9 mouse cellular contexts compared by ENCODE assay signal in genomic region chr1:160043271-160043975, GRCm38 (mm10). TPM values are rescaled to one million over a fixed set of nuclear protein-coding genes. Genes with fewer than 3 reads are reported as not detected.
DNase-seq lines count a peak whose midpoint lies in the region; ATAC-seq and TF ChIP-seq lines count a peak whose summit lies in the region.
"Had no signal": no experiment of that assay in that cellular context is flagged by ENCODE, and none has a peak within 500 bp of the region (broad histone marks: within the 10 kb centered on the region; RNA-seq: fewer than 3 reads in every experiment).

No protein-coding gene starts in this region.

- 90% methylated on average over 13 of the region's 13 CpGs for WGBS in forebrain, embryonic 10.5 days
- 92% methylated on average over 13 of the region's 13 CpGs for WGBS in forebrain, embryonic 14.5 days
- WGBS in liver, adult 2 months = 63% methylated on average over 13 of the region's 13 CpGs
- WGBS in hindbrain, postnatal 0 days = 91% methylated on average over 13 of the region's 13 CpGs

- no peak overlapping the region for H3K4me2 ChIP-seq in forebrain, embryonic 14.5 days (ENCODE audit: low read length)
- peak overlapping the region; percentile 64; the same call in 1 of the 2 replicates for H3K4me2 ChIP-seq in hindbrain, postnatal 0 days (ENCODE audit: low read depth, low read length)

- no peak overlapping the region for H3K27ac ChIP-seq in forebrain, embryonic 10.5 days
- no peak overlapping the region for H3K27ac ChIP-seq in forebrain, embryonic 14.5 days (ENCODE audit: low read depth, low read length)
- peak overlapping the region; percentile 98 for H3K27ac ChIP-seq in liver, adult 2 months (replicated peaks; ENCODE audit: insufficient read depth, low read depth, low read length)
- H3K27ac ChIP-seq in hindbrain, postnatal 0 days = no peak overlapping the region

- peaks cover 6% of the 10 kb centered on the region; the same call in 1 of the 2 replicates for H3K27me3 ChIP-seq in forebrain, embryonic 10.5 days (ENCODE audit: poor library complexity, severe bottlenecking)
- H3K27me3 ChIP-seq in forebrain, embryonic 14.5 days (replicated peaks; ENCODE audit: control insufficient read depth, insufficient read depth, low read length) = no peaks in the 10 kb centered on the region
- H3K27me3 ChIP-seq in liver, adult 2 months (ENCODE audit: control insufficient read depth, insufficient read depth, low read length) = no peaks in the 10 kb centered on the region
- no peaks in the 10 kb centered on the region for H3K27me3 ChIP-seq in hindbrain, postnatal 0 days (ENCODE audit: insufficient read depth, low read length)

- peak overlapping the region; percentile 57; the same call in 1 of the 2 replicates for H3K4me3 ChIP-seq in forebrain, embryonic 10.5 days
- no peak overlapping the region for H3K4me3 ChIP-seq in forebrain, embryonic 14.5 days (ENCODE audit: low read depth, low read length)
- no peak overlapping the region for H3K4me3 ChIP-seq in liver, adult 2 months (ENCODE audit: insufficient read depth, low read depth, low read length)
- H3K4me3 ChIP-seq in hindbrain, postnatal 0 days (ENCODE audit: low read length) = no peak overlapping the region

- no peak for TF ChIP-seq POLR2A in liver, adult 2 months (IDR thresholded peaks at IDR 0.05; ENCODE audit: extremely low read depth, insufficient read depth, low read length)

- TF ChIP-seq CTCF in liver, adult 2 months (IDR thresholded peaks at IDR 0.05; ENCODE audit: low read depth, low read length) = no peak
- no peak for TF ChIP-seq CTCF in hindbrain, postnatal 0 days (IDR thresholded peaks at IDR 0.05; ENCODE audit: low read depth)

- peaks cover 11% of the 10 kb centered on the region; the same call in 1 of the 2 replicates for H3K79me2 ChIP-seq in liver, adult 2 months (ENCODE audit: control insufficient read depth, insufficient read depth, low read length)

- H3K9me3 ChIP-seq in forebrain, embryonic 10.5 days = no peaks in the 10 kb centered on the region
- H3K9me3 ChIP-seq in forebrain, embryonic 14.5 days (replicated peaks; ENCODE audit: control insufficient read depth, low read length) = no peaks in the 10 kb centered on the region
- H3K9me3 ChIP-seq in hindbrain, postnatal 0 days (ENCODE audit: low read length) = no peaks in the 10 kb centered on the region

- no peak for DNase-seq in forebrain, embryonic 10.5 days (ENCODE audit: extremely low spot score, low spot score)
- DNase-seq in forebrain, embryonic 14.5 days (ENCODE audit: low spot score) = no peak
- peak; percentile 71 for DNase-seq in liver, adult 2 months (ENCODE audit: extremely low read depth, low read depth, low spot score)
- DNase-seq in liver = no peak
- no peak for DNase-seq in hindbrain, postnatal 0 days (ENCODE audit: low spot score)
- peak; percentile 66 for DNase-seq in lung, postnatal 36 days
- DNase-seq in cerebellum, postnatal 25 days = no peak
- no peak for DNase-seq in right cerebral cortex, postnatal 4 days

- no peak overlapping the region for H3K9ac ChIP-seq in forebrain, embryonic 14.5 days (ENCODE audit: low read length)
- H3K9ac ChIP-seq in liver, adult 2 months (ENCODE audit: low read depth, low read length) = peak overlapping the region; percentile 89
- H3K9ac ChIP-seq in hindbrain, postnatal 0 days (replicated peaks; ENCODE audit: low read length) = no peak overlapping the region

- peaks cover 21% of the 10 kb centered on the region for H3K4me1 ChIP-seq in forebrain, embryonic 10.5 days
- H3K4me1 ChIP-seq in forebrain, embryonic 14.5 days (ENCODE audit: control insufficient read depth, insufficient read depth, low read length) = peaks cover 6% of the 10 kb centered on the region
- H3K4me1 ChIP-seq in liver, adult 2 months (ENCODE audit: control insufficient read depth, insufficient read depth, low read length) = peaks cover 21% of the 10 kb centered on the region
- H3K4me1 ChIP-seq in hindbrain, postnatal 0 days (ENCODE audit: insufficient read depth, low read length) = peaks cover 7% of the 10 kb centered on the region; the same call in 1 of the 2 replicates

- H3K36me3 ChIP-seq in forebrain, embryonic 10.5 days (replicated peaks) = no peaks in the 10 kb centered on the region
- no peaks in the 10 kb centered on the region for H3K36me3 ChIP-seq in forebrain, embryonic 14.5 days (ENCODE audit: control insufficient read depth, insufficient read depth, low read length)
- H3K36me3 ChIP-seq in liver, adult 2 months (ENCODE audit: control insufficient read depth, insufficient read depth, low read length) = no peaks in the 10 kb centered on the region
- H3K36me3 ChIP-seq in hindbrain, postnatal 0 days (ENCODE audit: insufficient read depth, low read length) = no peaks in the 10 kb centered on the region

- ATAC-seq in forebrain, embryonic 14.5 days = no peak
- ATAC-seq in hindbrain, postnatal 0 days = 0 out of 2 replicates have a peak, but pooled peaks have one; percentile 12
- ATAC-seq: midbrain, embryonic 16.5 days had no signal

RNA-seq across cellular contexts. Expression of gene 4930523C07Rik, which starts 0.8 kb away (rescaled TPM):
- polyA plus RNA-seq in forebrain, embryonic 10.5 days (2016; fragmentation: Nextera tagmentation; extraction: Ambion mirVana) = 2.3 and 3.4 TPM in 2 replicates
- polyA plus RNA-seq in forebrain, embryonic 14.5 days (2014; fragmentation: Nextera tagmentation; extraction: Ambion mirVana) = 1.7 and 2.8 TPM in 2 replicates
- total RNA-seq in liver, adult 2 months (2014; rRNA removed) = 10.4 and 13.0 TPM in 2 replicates
- 5.3 and 5.5 TPM in 2 replicates for polyA plus RNA-seq in liver, adult 2 months (2012; rRNA removed)
- 1.6 and 2.1 TPM in 2 replicates for total RNA-seq in hindbrain, postnatal 0 days (2014; rRNA removed)
- 2.8 and 3.6 TPM in 2 replicates for polyA plus RNA-seq in hindbrain, postnatal 0 days (2015; fragmentation: Nextera tagmentation; extraction: Ambion mirVana)

Comparison
In these comparisons a context has a peak if more than half of its experiments do, and no peak if none do; other contexts are left out.
1. DNase-seq: peak in liver, adult 2 months (single experiment) and lung, postnatal 36 days (single experiment); none in forebrain, embryonic 10.5 days (single experiment), forebrain, embryonic 14.5 days (single experiment), liver (single experiment), hindbrain, postnatal 0 days (single experiment), cerebellum, postnatal 25 days (0 of 2) and right cerebral cortex, postnatal 4 days (single experiment).